8 mouse cellular contexts compared by ENCODE assay signal in genomic region chr8:126075400-126075799, GRCm38 (mm10).
DNase-seq lines count a peak whose midpoint lies in the region.

No protein-coding gene starts in this region.

- 11% methylated on average over 10 of the region's 10 CpGs for WGBS in large intestine, adult 2 months

- DNase-seq in 416B (ENCODE audit: low read depth) = peak; percentile 37
- DNase-seq in ES-CJ7 (ENCODE audit: low read depth, low spot score) = peak; percentile 78
- peak; percentile 83 for DNase-seq in cerebellum, adult 11 months
- peak; percentile 29 to 63 for DNase-seq in frontal cortex, postnatal 10 days (ENCODE audit: low spot score in 2 of 2)
- DNase-seq in large intestine, adult 2 months (ENCODE audit: low read depth, low spot score) = peak; percentile 14
- DNase-seq in lung, postnatal 14 days = peak; percentile 86
- peak; percentile 27 to 57 for DNase-seq in right cerebral cortex, postnatal 36 days (ENCODE audit: low spot score in 2 of 2)
- peak; percentile 38 to 83 for DNase-seq in urinary bladder, postnatal 4 days (ENCODE audit: low spot score in 2 of 2)

Comparison
In these comparisons a context has a peak if more than half of its experiments do, and no peak if none do; other contexts are left out.
1. Peak in every context shown above with its lines: DNase-seq.
2. DNase-seq: peak in every context shown above with its lines; median percentile 86 in lung, postnatal 14 days; 83 in cerebellum, adult 11 months; 78 in ES-CJ7; 60 in urinary bladder, postnatal 4 days; 46 in frontal cortex, postnatal 10 days; 42 in right cerebral cortex, postnatal 36 days; 37 in 416B; 14 in large intestine, adult 2 months.